Mouse (Mus musculus): ENCODE data around the gene Gbp5.
"Not testable (repeated sequence)": the region's sequence is repeated elsewhere in the genome, so short reads cannot be mapped to it uniquely, and the experiment has no call there.

Gbp5 gene

DNA sequence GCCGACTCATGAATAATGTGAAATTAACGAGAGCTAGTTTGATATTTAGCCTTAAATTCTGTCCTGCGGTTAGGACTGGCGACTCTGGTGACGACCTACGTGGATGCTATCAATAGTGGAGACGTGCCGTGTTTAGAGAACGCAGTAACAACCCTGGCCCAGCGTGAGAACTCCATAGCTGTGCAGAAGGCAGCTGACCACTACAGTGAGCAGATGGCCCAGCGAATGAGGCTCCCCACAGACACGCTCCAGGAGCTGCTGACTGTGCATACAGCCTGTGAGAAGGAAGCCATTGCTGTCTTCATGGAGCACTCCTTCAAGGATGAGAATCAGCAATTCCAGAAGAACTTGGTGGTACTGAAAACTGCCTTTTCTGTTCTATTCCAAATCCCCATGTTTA lies 49.0 kb downstream of the Gbp5 start:
- DNase-seq (ENCODE audit: low spot score): not testable (repeated sequence)

DNA sequence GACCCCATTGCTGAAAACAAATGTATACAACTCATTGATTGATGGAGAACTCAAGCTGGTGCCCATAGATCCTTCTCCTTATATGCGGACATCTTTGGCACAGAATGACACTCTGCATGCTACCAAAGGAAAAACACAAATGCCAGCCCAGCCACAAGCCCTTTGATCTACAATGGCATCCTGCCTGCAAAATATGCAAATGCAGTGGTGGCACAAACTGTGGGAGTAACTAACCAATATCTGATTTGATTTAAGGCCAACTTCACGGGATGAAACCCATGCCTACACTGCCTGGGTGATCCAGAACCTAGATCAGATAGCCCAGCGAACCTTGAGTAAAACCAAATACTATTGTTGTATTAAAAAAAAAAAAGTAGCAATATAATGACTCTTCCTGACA lies 52.9 kb downstream of the Gbp5 start:
- DNase-seq (ENCODE audit: low spot score): no peak

DNA sequence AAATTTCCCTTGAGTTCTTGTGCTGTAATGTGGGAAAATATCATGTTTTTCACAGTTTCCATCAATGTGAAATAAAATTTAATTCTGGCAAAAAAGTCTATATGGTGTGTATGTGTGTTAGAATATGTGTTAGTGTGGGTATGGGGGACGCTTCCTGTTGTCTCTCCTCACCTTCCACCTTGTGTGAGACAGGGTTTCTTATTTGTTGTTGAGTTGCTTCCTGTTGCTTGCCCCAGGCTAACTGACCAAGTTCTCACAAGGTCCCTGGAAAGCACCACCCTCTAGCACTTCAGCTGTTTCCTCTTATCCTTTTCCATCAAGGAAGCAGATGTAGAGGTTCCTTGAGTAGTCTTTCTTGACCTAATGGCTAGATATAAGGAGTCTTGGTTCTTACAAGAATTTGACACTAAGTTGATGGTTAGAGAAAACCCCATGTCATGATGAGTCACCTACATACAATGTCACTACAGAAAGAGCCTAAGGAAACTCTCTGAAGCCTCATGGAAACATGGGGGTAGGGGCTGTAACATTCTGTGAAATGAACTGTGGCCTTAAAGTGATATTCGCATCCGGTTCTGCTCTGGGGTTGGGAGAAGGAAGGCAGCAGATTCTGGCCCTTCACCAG lies 56.4 kb downstream of the Gbp5 start:
- DNase-seq (ENCODE audit: low spot score): no peak

DNA sequence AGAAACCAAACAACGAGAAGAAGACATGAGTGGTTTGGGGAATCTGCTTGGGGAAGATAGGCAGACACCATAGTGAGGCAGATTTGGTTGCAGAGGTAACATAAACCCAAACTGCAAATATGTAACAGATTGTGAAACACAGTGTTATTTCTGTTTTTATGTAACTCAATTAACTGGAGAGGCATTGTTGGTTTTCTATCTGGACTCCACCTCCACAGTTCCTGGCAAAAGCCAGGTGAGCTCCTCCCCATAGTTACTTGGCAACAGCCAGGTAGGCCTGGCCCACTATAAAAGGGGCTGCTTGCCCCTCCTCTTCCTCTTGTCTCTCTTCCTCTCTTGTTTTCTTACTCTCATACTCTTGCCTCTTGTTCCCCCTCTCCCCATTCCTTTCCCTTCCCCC lies 60.8 kb downstream of the Gbp5 start:
- no peak for DNase-seq (ENCODE audit: low spot score)

DNA sequence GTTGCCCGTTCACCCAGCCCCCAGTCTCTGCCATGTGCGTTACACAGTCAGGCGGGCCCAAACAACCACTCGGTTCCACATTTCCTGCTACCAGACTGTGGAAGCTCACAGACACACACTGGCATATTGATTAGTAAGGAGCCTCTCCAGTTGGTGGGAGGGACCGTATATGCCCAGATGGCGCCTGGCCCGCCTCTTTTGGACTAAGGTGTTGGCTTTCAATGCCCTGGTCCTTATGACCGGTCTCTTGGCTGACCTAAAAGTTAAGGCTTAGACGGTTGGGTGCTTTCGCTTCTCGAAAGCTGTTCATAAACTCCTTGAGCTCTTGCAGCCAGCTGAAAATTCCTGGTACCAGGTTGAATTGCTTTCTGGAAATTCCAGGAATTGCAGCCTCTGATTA lies 61.8 kb downstream of the Gbp5 start:
- DNase-seq (ENCODE audit: low spot score): no peak

DNA sequence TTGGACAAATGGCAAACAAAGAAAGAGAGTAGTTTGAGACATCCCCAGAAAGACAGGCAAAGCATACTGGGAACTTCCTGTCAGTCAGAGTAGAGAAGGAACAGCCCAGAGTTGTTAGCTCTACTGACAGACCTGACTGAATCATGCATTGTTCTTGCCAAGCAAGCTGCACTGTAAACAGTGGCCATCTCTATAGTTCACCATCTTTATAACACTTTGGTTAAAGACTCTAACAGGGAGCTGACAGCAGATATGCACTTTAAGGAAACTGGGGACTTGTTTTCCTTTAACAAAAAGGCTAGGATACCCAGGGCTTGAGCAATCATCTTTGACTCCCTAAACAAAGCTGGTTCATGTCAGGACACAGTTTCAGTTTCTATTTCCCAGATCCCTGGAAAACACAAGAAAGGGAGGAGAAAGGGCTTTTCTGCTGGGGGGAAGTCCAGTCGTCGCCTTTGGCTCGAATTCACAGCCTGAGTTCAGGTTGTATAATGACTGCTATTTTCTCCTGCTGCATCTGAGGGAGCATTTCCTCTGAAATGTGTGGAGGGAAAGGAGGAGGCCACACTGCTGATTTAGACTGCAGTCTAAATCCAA lies 66.0 kb downstream of the Gbp5 start, which contains the start of gene Gbp3:
Gbp3 (plus strand) TSS at position 395 of the 597 bp plus-strand sequence.
- no peak for DNase-seq (ENCODE audit: low spot score)

DNA sequence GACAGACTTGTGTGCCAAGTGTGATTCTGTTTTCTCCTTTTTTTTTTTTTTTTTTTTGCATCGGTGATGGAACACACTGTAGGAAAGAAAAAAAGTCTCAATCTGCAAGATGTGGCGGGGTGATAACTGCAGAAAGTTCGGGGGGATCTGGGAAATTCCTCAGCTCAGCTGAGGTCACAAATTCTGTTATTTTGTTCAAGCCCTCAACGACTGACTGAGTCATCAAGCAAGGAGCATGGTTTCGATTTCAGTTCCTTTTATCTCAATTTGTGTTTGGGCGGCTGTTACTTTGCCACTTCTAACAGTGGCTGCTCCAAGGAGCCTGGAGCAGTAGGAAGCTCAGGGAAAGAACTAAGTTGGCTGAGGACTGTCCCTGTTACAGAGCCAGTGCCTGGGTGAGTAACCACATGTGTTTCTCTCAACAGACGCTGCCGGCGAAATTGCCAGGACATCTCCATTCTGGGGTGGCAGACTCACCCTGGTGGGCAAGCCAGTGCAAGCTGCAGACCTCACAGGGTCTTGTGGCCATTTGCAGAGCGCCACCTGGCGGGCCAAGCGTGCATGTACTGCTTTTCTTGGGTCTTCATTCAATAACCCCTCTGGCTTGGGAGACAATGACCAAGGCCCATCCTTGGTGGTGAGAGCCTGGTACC lies 66.6 kb downstream of the Gbp5 start:
- DNase-seq (ENCODE audit: low spot score): peak; percentile 78

DNA sequence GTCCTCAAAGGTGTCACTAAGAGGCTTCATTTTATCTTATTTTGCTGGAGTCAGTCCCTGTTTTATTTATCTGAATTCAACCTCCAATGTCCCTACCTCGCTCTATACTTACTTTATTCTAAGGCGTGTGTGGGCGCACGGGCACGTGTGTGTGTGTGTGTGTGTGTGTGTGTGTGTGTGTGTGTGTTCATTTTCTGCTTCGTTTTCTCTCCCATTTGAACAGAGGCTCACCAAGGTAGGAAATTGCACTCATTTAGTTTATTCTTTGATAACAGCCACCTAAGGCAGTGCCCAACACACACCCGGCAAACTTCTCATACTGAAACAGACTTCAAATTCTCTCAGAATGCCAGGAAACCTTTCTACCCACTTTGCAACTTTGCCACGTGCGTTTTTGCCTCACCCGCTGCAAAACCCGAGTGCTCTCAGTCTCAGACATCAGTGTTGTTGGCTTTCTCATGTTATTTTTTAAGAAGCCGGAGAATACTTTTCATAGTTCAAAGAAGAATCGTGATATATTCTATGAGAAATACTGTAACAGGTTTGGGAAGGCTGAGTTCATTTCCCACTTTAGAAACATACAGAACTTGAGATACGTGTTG lies 67.4 kb downstream of the Gbp5 start:
- DNase-seq (ENCODE audit: low spot score): no peak

DNA sequence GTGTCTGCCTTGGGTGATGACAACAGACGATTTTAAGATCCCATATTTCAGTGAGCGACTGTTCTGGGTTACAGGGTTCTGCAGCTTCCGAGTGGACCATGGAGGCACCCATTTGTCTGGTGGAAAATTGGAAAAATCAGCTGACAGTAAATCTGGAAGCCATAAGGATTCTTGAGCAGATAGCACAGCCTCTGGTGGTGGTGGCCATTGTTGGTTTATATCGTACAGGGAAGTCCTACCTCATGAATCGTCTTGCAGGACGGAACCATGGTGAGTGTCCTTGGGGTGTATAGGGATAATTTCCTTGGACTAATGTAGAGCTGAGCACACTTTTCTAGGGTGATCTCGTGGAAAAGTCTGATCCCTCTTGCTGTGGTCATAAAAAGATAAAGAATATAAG lies 67.9 kb downstream of the Gbp5 start:
- no peak for DNase-seq (ENCODE audit: low spot score)

DNA sequence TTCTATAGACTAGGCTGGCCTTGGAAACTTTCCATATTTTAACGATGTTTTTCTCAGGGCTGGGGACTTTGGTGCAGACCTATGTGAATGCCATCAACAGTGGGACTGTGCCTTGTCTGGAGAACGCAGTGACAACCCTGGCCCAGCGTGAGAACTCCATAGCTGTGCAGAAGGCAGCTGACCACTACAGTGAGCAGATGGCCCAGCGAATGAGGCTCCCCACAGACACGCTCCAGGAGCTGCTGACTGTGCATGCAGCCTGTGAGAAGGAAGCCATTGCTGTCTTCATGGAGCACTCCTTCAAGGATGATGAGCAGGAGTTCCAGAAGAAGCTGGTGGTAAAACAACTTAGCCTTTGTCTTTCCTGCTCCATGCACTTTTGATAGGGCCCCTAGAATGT lies 73.7 kb downstream of the Gbp5 start:
- DNase-seq (ENCODE audit: low spot score): not testable (repeated sequence)

DNA sequence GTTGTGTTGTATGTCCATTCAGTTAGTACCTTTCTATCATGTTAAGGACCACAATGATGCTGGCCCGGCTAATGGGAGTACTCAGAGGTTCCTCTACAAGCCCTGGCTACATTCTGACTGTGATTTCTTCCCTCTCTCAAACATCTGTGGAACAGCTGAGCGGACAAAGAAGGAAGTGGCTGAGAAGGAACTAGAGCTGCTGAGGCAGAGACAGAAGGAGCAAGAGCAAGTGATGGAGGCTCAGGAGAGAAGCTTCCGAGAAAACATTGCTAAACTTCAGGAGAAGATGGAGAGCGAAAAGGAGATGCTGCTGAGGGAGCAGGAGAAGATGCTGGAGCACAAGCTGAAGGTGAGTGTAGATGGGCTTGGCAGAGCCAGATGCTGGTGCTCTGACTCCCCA lies 77.0 kb downstream of the Gbp5 start:
- DNase-seq (ENCODE audit: low spot score): no peak
